Mouse (Mus musculus) liver, embryonic 11.5 days (tissue): ENCODE measurements around the gene Heatr9. TPM values are rescaled to one million over a fixed set of nuclear protein-coding genes. Genes with fewer than 3 reads are reported as not detected.
A peak's percentile ranks its signal among the peaks of the same experiment; 100 is the strongest.

ENCODE experiments used
- ATAC-seq: fragments of 200-750 bp; cut with Nextera tagmentation; replicated peaks from 2 replicates; pipeline ENCODE4 v1.8.0; 2017; ENCODE audit warnings: moderate number of reproducible peaks, mild to moderate bottlenecking, moderate TSS enrichment, moderate library complexity; ENCODE audit not compliant: low FRiP score
- DNase-seq: peaks from one replicate; pipeline ENCODE4 v3.0.0-alpha.2; 2017; ENCODE audit warnings: low spot score
- H3K27ac ChIP-seq: fragments of 300-500 bp; sonication (generic); 2 replicates; pipeline ENCODE4 v1.5.1; 2014; ENCODE audit warnings: mild to moderate bottlenecking, low read depth, low read length, control low read depth
- H3K27me3 ChIP-seq: fragments of 300-500 bp; sonication (generic); replicated peaks from 2 replicates; pipeline ENCODE4 v1.6.1; 2014; ENCODE audit warnings: low read length, mixed read lengths; ENCODE audit not compliant: control insufficient read depth, insufficient read depth
- H3K36me3 ChIP-seq: fragments of 300-500 bp; sonication (generic); 2 replicates; pipeline ENCODE4 v1.6.1; 2014; ENCODE audit warnings: mild to moderate bottlenecking, low read length, moderate library complexity, mixed read lengths; ENCODE audit not compliant: control insufficient read depth, insufficient read depth
- H3K4me1 ChIP-seq: fragments of 300-500 bp; sonication (generic); replicated peaks from 2 replicates; pipeline ENCODE4 v1.6.1; 2014; ENCODE audit warnings: low read length, mixed read lengths; ENCODE audit not compliant: control insufficient read depth, insufficient read depth
- H3K4me2 ChIP-seq: fragments of 300-500 bp; sonication (generic); 2 replicates; pipeline ENCODE4 v1.6.1; 2014; ENCODE audit warnings: mild to moderate bottlenecking, control low read depth, moderate library complexity
- H3K4me3 ChIP-seq: fragments of 300-500 bp; sonication (generic); 2 replicates; pipeline ENCODE4 v1.5.1; 2014; ENCODE audit warnings: low read depth, low read length, control low read depth
- H3K9ac ChIP-seq: fragments of 300-500 bp; sonication (generic); 2 replicates; pipeline ENCODE4 v1.6.1; 2014; ENCODE audit warnings: low read depth, low read length, control low read depth
- H3K9me3 ChIP-seq: fragments of 300-500 bp; sonication (generic); 2 replicates; pipeline ENCODE4 v1.6.1; 2016; ENCODE audit warnings: low read length, inconsistent platforms, mixed read lengths; ENCODE audit not compliant: control insufficient read depth
- WGBS: fragments of 180-500 bp; shearing (Covaris S2); extraction: QIAGEN DNeasy Blood & Tissue Kit; methylation state at CpG from one replicate; pipeline ENCODE4 v1.1.7; 2014; 5-methylcytosine and 5-hydroxymethylcytosine counted together
- polyA plus RNA-seq: library from polyadenylated mRNA; unstranded; fragments of >200 nt; fragmentation: Nextera tagmentation; extraction: Ambion mirVana; gene quantifications from 2 replicates; pipeline ENCODE4 v1.2.1, GENCODE M21; 2014

Heatr9 gene
- polyA plus RNA-seq, 1 experiment from 2014 or later = not detected

DNA sequence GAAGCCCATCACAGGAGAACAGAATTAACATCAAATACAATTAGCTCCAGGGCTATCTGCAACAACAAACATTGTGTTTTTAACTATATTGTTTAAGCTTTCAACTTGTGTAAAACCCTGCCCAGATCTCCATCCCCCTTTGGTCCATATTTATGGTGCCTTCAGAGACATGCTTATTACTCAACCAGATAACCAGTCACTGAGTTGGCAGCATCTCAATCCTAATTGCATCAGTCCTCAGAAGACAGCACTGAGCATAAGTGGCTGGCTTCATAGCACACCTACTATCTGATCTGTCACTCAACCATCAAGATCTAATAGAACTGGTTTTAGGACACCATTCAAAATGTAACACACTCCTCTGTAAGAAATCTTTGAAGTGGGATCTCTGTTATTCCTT, 12.5 kb downstream of the Heatr9 start:
- Histone ChIP-seq H3K36me3 (peaks cover 7% of the 10 kb centered on the region; the same call in 1 of the 2 replicates), H3K4me1 (no peaks in the 10 kb centered on the region), H3K9ac (no peak overlapping the region), H3K4me3 (no peak overlapping the region), H3K27me3 (no peaks in the 10 kb centered on the region), H3K4me2 (no peak overlapping the region), H3K27ac (no peak overlapping the region), H3K9me3 (no peaks in the 10 kb centered on the region)
- no peak for DNase-seq
- ATAC-seq = no peak

DNA sequence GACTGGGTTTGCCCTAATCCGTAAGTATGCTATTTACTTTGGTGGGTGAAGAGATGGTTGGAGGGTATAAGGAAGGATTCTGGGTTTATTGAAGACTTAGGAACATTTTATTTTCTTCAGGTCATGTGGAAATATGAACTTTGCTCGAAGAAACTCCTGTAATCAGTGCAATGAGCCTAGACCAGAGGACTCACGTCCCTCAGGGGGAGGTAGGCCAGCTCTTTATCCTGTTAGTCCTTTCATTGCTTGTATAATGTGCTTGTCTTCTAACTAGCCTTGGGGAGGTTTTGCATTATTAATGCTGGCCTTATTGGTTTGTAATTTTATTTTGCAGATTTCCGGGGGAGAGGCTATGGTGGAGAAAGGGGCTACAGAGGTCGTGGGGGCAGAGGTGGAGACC, 17.7 kb downstream of the Heatr9 start:
- DNase-seq (no peak), ATAC-seq (no peak)
- H3K36me3 ChIP-seq = peaks cover 32% of the 10 kb centered on the region
- no peak overlapping the region for H3K27ac ChIP-seq
- H3K27me3 ChIP-seq = no peaks in the 10 kb centered on the region
- no peak overlapping the region for H3K4me2 ChIP-seq
- H3K9ac ChIP-seq = no peak overlapping the region
- H3K4me1 ChIP-seq = no peaks in the 10 kb centered on the region
- H3K4me3 ChIP-seq = no peak overlapping the region
- 93% methylated on average over 5 of the region's 5 CpGs for WGBS
- no peaks in the 10 kb centered on the region for H3K9me3 ChIP-seq

DNA sequence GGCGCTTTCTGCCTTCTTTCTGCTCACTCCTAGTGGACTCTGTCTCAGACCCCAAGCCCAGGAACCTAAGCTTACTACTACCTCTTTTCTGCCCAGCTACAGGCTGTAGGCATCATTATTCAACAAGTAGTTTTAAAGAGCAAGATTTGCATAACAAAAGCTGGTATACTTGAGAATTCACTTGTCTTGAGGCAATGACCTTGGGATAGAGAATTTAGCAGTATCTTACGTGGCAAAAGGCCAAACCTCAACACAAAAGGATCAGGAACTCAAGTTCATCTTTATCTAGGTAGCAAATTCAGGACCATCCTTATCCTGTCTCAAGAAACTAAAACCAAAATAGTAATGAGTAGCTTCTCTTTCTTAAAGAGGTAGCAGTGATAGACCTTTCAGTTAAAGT, 26.4 kb downstream of the Heatr9 start:
- no peak for DNase-seq
- peaks cover 10% of the 10 kb centered on the region for H3K36me3 ChIP-seq
- WGBS = 89% methylated on average over 2 of the region's 2 CpGs
- ATAC-seq = no peak
- no peaks in the 10 kb centered on the region for H3K9me3 ChIP-seq
- no peaks in the 10 kb centered on the region for H3K4me1 ChIP-seq
- no peak overlapping the region for H3K4me3 ChIP-seq
- no peak overlapping the region for H3K27ac ChIP-seq
- no peaks in the 10 kb centered on the region for H3K27me3 ChIP-seq
- no peak overlapping the region for H3K4me2 ChIP-seq
- no peak overlapping the region for H3K9ac ChIP-seq

DNA sequence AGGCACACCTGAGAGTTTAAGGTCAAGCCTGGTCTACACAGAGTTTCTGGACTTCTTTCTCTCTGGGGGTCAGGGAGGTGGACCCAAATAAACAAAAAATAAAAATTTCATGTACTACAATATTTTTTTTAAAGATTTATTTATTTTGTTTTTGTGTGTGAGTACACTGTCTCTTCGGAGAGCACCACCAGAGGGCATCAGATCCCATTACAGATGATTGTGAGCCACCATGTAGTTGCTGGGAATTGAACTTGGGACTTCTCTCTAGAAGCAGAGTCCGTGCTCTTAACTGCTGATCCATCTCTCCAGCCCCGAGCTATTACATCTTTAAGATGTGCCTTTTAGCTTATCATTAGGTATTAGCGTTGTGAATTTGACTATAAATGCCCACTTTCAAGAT, 30.5 kb downstream of the Heatr9 start:
- no peak overlapping the region for H3K27ac ChIP-seq
- no peak for ATAC-seq
- H3K9me3 ChIP-seq = no peaks in the 10 kb centered on the region
- no peak overlapping the region for H3K4me2 ChIP-seq
- no peak overlapping the region for H3K4me3 ChIP-seq
- 81% methylated on average over 4 of the region's 4 CpGs for WGBS
- no peaks in the 10 kb centered on the region for H3K4me1 ChIP-seq
- no peak for DNase-seq
- peaks cover 19% of the 10 kb centered on the region for H3K36me3 ChIP-seq
- H3K27me3 ChIP-seq = no peaks in the 10 kb centered on the region
- no peak overlapping the region for H3K9ac ChIP-seq

DNA sequence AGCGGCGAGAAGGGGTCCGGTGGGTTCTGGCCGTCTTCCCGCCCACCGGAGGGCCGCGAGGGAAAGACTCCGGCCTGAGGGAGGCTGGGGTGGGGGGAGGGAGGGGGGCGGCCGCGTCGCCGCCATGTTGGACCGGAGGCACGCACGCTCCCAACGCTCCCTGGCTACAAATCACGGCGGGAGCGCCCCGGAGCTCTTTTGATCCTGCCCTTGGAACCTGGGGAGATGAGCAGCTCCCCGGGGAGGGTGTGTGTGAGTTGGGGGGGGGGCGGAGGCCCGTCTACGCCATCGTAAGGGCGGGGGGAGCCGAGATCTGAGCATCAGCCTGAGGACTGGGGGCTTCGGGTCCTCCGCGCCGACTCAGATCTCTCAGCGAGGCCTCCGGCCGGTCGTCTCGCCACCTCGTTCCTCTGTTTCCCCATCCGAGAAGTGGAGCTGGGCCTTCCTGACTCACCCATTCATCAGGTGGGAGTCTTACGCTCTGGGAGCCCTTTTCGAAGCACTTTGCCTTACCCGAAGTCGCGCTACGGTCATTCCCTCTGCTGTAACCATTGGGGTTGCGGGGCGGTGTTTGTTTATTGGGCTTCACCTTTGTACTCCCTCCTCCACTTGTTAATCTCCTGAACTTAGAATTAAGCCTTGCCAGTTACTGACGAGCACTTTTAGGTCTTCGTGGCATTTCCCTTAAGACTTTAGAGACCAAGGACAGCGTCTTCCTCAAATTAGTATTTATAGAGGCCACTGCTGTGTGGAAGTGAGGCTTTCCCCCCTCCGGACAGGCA, 48.5 kb downstream of the Heatr9 start:
- DNase-seq = peak; percentile 62
- peak; percentile 77 for ATAC-seq

DNA sequence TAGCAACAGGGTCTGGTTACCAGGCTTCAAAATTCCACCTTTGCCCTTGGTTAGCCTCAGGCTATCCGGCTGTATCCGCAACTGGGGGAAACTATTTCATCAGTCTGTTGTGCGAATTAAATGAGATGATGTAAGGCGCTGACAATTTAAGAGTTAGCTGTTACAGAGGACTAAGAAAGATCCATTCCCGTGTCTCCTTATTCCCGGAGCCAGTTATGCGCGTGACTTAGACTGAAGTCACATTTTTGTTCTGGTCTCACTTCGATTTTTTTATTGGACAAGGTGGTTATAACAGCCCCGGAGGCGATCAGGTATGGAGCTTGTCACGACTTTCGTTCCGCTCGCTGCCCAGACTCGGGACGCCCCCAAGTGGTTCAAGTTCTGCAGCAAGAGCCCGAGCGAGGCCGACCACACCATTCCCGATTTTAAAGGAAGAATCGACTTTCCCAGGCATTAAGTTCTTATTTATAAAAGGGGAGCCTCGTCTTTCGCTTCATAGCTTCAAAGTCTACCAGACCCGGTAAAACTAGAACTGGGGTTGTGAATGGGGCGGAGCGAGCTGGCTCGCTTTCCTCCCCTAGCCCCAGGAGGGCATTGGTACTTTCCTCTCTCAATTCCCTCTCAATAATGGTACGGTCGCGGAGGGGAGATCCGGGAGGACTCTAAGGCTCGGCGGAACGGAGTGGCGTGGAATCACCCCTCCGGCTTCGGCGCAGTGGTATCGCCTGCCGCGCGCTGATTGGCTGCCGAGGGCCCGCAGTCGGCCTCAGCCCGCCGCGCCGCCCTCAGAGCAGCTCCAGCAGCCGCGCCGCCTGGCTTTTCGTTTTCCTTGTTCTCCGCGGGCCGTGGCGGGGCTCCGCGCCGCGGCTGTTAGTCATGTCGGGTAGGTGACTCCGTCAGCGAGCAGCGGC, 49.4 kb downstream of the Heatr9 start, which contains the start of gene Taf15:
Gene Taf15, plus strand, starts transcription at position 763 of the 911 bp plus-strand sequence.
- H3K27me3 ChIP-seq = no peaks in the 10 kb centered on the region
- peaks cover 3% of the 10 kb centered on the region; the same call in 1 of the 2 replicates for H3K36me3 ChIP-seq
- ATAC-seq (peak; percentile 97), DNase-seq (peak; percentile 97)
- no peaks in the 10 kb centered on the region for H3K9me3 ChIP-seq
- H3K27ac ChIP-seq = peak within 1 kb of the TSS; percentile 91
- H3K4me3 ChIP-seq = peak within 1 kb of the TSS; percentile 91
- under 1% methylated on average over 66 of the region's 66 CpGs for WGBS
- H3K4me2 ChIP-seq = peak within 1 kb of the TSS; percentile 93
- peaks cover 11% of the 10 kb centered on the region for H3K4me1 ChIP-seq
- peak within 1 kb of the TSS; percentile 91 for H3K9ac ChIP-seq

More for the DNA sequence above, 48.5 kb downstream of the Heatr9 start:
- peak overlapping the region; percentile 91 for H3K4me3 ChIP-seq
- H3K27ac ChIP-seq = peak overlapping the region; percentile 91
- no peaks in the 10 kb centered on the region for H3K27me3 ChIP-seq
- peak overlapping the region; percentile 91 for H3K9ac ChIP-seq
- under 1% methylated on average over 51 of the region's 52 CpGs for WGBS
- peaks cover 11% of the 10 kb centered on the region for H3K4me1 ChIP-seq
- H3K9me3 ChIP-seq = no peaks in the 10 kb centered on the region
- H3K4me2 ChIP-seq = peak overlapping the region; percentile 93
- H3K36me3 ChIP-seq = peaks cover 3% of the 10 kb centered on the region; the same call in 1 of the 2 replicates

DNA sequence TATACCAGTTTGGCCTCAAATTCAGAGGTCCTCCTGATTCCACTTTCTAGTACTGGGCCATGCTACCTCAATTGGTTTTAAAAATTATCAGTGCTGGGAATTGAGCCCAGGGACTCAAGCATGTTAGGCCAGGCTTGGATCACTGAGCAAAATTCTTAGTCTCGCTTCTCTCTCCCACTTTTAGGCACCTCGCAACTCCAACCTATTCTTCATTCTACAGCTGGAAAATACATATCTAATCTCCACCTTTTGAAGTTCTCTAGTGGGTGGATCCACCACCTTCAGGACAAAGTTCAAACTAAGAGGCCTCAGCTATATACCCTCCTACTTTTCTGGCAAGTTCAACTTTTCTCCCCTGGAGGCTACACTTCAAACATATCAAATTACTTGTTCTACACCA, 50.2 kb downstream of the Heatr9 start:
- H3K27me3 ChIP-seq = no peaks in the 10 kb centered on the region
- peak overlapping the region; percentile 70 for H3K9ac ChIP-seq
- H3K27ac ChIP-seq = peak overlapping the region; percentile 63
- WGBS = 85% methylated on average over 2 of the region's 2 CpGs
- H3K4me3 ChIP-seq = peak overlapping the region; percentile 91; the same call in 1 of the 2 replicates
- ATAC-seq (no peak), DNase-seq (no peak)
- no peaks in the 10 kb centered on the region for H3K9me3 ChIP-seq
- peaks cover 11% of the 10 kb centered on the region for H3K4me1 ChIP-seq
- H3K4me2 ChIP-seq = peak overlapping the region; percentile 79
- peaks cover under 1% of the 10 kb centered on the region; the same call in 1 of the 2 replicates for H3K36me3 ChIP-seq

DNA sequence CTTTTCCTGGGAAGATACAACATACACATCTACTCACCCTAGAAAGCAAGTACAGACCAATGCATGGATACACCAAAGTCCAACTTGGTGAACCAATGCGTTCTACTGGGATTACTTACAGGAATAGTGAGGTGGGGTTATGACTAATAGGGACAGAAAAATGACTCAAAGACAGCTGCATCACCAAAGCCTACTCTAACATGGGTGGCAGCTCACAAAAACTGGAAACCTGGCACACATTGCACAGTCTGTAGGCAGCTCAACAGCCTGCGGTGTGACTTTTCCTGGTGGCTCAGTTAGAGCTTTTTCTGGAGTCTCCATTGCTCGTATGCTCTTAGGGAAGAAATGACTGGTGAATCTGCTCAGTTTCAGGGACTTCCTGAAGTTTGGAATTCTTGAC, 53.2 kb downstream of the Heatr9 start:
- DNase-seq (peak; percentile 12), ATAC-seq (no peak)
- Histone ChIP-seq H3K4me2 (no peak overlapping the region), H3K9me3 (no peaks in the 10 kb centered on the region), H3K27me3 (peaks cover 13% of the 10 kb centered on the region; the same call in 1 of the 2 replicates), H3K36me3 (no peaks in the 10 kb centered on the region), H3K9ac (no peak overlapping the region), H3K4me1 (peaks cover 2% of the 10 kb centered on the region; the same call in 1 of the 2 replicates), H3K27ac (no peak overlapping the region), H3K4me3 (no peak overlapping the region)
- 87% methylated on average over 3 of the region's 3 CpGs for WGBS
